Mouse (Mus musculus) mouse embryonic stem cell (cell line): ENCODE data around the gene Etl4.

Experiments
- in situ Hi-C, 2 experiments: fragments of 300-500 bp; cut with MboI; formaldehyde crosslinking; loops; 1 replicate in 1 of 2; 3 replicates in 1 of 2; pipeline ENCODE4 v1.14.3; 2019 to 2020; ENCODE audit warnings: low sequenced_read_pairs in 2 of 2, low pct_unique_long_range_greater_than_20kb in 1 of 2, mixed read lengths in 1 of 2; ENCODE audit not compliant: unreplicated experiment in 1 of 2

Etl4 gene

DNA sequence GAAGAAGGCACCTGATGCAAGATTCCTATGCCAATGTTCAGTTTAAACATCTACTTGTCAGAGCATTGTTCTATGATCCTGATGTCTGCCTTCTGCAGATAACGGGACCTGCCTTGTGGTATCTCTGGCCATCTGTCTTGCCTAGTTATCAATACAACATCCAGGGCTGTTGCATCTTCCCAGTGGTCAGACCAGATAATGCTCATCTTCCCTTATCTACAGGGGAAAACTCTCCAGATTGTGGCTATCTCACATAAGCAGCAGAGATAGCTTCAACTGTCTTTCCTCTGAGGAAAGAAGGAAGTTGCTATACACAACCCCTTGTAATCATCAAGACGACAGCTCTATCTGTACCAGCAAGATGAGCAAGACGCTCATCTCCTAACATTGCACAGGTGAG, 579.5 kb downstream of the Etl4 start:
- in situ Hi-C loops: loop anchor here in 1 of 2 experiments (25.0 kb wide), 1 partner anchor 298 kb away; no protein-coding TSS in a partner anchor

- in situ Hi-C loops: loop anchor here (10.0 to 25.0 kb wide), 2 partner anchors 173 to 295 kb away; no protein-coding TSS in a partner anchor
These were observed 582.5 kb downstream of the Etl4 start for GRCm38 (mm10) chr2:20492125-20492524.

DNA sequence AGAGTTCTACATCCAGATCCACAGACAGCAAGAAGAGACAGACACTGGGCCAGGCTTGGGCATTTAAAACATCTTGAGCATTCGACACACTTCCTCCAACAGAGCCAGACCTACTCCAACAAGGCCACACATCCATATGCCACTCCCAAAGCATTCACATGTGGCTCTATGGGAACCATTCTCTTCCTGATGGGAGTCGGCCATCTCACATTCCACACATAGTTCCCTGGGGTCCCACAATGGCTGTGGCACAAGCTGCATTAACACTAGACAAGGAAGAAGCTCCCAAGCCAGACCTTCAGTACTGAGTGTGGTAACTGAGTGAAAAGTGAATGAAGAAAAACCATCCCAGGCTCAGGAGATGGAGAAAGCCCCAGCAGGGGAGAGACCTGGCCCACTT, 584.2 kb downstream of the Etl4 start:
- in situ Hi-C loops: loop anchor here (10.0 to 25.0 kb wide), 2 partner anchors 171 to 293 kb away; no protein-coding TSS in a partner anchor

DNA sequence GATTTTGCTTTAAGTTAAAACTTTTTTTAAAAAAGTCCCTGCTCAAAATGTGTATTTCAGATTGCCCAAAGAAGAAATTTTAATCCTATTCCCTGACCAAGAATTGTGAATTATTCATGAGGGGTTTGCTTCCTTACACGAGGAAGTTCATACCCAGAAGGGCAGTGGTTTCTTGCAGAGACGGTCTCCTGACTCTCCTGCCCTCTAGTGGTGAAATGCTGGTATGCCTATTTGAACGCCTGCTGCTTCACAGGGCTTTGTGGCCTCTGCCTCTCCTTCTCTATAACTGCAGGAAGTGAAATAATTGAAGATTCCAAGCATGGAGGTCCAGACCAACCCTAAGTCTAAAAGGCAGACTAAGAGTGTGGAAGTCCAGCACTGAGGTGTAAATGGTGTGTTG, 585.1 kb downstream of the Etl4 start:
- in situ Hi-C loops: loop anchor here (10.0 to 25.0 kb wide), 2 partner anchors 170 to 293 kb away; no protein-coding TSS in a partner anchor

DNA sequence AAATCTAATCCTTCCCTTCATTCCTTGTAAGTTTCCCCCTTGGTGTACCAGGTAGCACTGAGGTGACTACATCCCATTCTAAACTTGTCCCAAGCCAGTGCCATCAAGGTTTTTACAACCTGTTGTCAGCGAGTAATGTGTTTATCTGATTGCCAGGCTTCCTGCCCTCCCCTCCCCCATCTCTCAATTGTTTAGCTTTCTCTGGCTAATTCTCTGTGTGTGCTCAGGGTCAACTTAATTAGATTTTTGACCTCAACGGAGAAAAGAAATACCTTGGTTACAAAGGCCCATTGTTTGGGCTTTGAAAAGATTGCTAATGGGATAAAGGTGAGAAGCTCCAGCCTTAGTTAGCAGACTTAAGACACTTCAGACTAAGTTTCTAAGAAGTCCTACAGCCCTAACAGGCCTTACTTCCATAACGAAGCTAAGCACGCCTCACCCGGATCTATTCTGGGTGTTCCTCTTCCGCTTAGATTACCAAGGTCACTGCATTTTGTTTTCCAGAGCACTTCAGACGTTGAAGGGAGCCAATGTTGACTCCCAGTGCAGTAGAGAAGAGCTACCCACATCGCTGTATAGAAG, 586.7 kb downstream of the Etl4 start:
- in situ Hi-C loops: loop anchor here (10.0 to 25.0 kb wide), 2 partner anchors 168 to 291 kb away; no protein-coding TSS in a partner anchor

DNA sequence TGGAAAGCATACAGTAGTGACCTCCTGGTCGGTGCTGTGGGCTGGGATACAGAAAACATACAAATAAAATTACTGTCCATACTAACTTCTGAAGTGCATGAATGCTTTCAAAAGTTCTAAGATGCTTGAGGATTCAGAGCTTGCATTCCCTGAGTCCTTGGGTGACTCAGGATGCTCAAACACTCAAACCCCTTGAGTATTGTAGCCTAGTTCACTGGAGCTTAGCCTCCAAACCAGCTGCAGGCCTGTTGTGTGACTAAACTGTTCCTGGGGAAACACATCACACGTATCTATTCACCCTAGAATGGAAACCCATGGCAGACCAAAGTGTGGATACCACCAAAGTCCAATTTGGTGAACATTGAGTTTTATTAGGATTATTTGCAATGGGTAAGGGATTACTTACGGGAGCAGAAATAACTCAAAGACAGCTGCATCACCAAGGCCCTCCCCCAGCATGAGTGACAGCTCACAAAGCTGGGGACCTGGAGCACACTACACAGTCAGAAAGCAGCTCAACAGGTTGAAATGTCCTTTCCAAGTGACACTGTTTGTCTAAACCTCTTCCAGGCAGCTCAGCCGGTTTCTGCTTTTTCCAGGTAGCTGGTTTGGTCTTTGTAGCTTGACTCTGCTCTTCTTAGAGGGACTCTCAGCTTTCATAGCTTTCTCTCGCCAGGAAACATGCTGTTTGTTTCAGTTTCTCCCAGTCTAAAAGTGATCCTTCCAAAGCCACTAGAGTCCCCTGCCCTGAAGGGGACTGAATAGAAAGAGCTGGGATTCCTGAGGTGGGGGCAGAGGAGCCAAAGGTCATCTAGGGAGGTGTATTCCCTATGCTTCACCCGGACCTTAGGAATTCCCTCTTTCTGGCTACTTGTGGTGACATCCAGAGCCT, 598.5 kb downstream of the Etl4 start:
- in situ Hi-C loops: no loop called here

- in situ Hi-C loops: no loop called here
These were observed 599.1 kb downstream of the Etl4 start for GRCm38 (mm10) chr2:20508724-20509052.

GRCm38 (mm10) chr2:20510061-20510460, 600.5 kb downstream of the Etl4 start:
- in situ Hi-C loops: no loop called here

DNA sequence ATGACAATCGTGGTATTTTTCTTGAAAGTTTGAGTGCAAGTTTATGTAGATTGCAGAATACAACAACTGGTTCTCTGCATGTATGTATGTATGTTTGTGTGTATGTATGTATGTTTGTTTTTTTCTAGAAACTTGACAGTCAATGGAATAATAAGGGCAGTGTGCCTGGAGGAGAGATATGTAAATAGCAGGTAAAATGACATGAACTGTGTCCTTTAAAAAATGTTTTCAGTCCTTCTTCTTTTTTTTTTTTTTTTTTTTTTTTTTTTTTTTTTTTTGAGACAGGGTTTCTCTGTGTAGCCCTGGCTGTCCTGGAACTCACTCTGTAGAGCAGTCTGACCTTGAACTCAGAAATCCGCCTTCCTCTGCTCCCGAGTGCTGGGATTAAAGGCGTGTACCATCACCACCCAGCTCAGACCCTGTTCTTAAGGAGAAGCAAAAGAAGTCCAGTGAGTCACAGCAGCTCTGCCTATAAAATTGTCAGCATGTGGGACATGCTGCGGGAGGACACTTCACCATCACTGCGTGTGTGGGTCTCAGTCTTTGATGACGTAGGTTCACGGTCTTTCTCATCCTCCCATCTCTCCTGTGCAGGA, 606.8 kb downstream of the Etl4 start:
- in situ Hi-C loops: no loop called here

DNA sequence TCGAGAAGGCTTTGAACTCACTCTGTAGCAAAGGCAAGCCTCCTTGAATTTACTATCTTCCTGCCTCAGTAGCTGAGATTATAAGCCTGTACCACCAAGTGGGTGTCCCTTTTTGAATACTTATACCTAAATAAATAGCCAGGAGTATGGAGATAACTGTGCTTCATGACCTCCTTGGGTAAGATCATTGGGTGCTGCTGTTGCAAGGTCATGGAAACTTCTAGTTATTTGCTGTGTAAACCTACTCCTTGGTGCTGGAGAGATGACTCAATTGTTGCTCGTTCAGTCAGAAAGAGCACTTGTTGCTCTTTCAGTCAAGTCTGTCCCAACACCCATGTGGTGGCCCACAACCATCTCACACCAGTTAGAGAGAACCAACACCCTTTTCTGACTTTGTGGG, 608.3 kb downstream of the Etl4 start:
- in situ Hi-C loops: no loop called here

DNA sequence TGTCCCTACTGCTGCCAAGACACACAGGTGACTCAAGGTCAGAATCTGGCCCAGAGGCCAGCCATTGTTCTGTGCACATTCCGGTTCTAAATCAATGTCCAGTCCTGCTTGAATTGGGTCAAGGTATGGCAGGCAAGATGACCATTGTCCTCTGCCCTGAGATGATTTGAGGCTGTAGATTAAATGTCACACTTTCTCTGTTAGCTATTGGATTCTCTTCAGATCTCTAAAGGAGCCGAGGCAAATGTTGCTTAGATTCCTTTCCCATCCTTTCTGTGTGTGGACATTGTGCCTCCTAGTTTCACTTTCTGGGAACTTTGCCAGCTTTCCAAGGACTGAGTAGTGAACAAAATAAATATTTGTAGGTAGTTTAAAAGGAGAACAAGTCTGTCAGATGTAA, 608.9 kb downstream of the Etl4 start:
- in situ Hi-C loops: no loop called here

GRCm38 (mm10) chr2:20519447-20520098, 610.0 kb downstream of the Etl4 start:
- in situ Hi-C loops: no loop called here

GRCm38 (mm10) chr2:20520099-20520475, 610.5 kb downstream of the Etl4 start:
- in situ Hi-C loops: no loop called here

- in situ Hi-C loops: no loop called here
These were observed 611.3 kb downstream of the Etl4 start for GRCm38 (mm10) chr2:20520636-20521595.

- in situ Hi-C loops: no loop called here
These were observed 612.2 kb downstream of the Etl4 start for GRCm38 (mm10) chr2:20521686-20522285.

DNA sequence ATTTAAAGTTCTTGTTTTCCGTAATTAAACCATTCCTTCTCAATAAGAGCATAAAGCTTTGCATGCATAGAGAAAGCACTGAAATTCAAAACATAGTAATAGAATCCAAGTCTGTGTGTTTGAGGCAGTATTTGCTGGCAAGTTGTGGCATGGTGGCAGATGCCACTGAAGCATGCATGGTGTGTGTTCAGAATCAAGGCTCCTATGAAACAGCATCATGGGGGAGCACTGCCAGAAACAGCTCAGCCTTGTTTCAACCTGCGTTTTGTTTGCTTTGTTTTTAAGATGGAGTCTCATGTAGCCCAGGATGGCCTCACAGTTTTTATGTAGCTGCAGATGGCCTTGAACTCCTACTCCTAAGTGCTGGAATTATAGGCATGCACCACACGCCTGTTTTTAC, 614.1 kb downstream of the Etl4 start:
- in situ Hi-C loops: no loop called here

GRCm38 (mm10) chr2:20525879-20526593, 616.5 kb downstream of the Etl4 start:
- in situ Hi-C loops: no loop called here
